Mouse (Mus musculus) hindbrain, embryonic 13.5 days (tissue): ENCODE measurements around the gene Shroom1. TPM values are rescaled to one million over a fixed set of nuclear protein-coding genes. Genes with fewer than 3 reads are reported as not detected.
A peak's percentile ranks its signal among the peaks of the same experiment; 100 is the strongest.

Experiments
- ATAC-seq: fragments of 200-750 bp; cut with Nextera tagmentation; 2 replicates; pipeline ENCODE4 v1.8.0; 2017; ENCODE audit warnings: moderate TSS enrichment; ENCODE audit not compliant: low FRiP score
- H3K27ac ChIP-seq: fragments of 300-500 bp; sonication (generic); 2 replicates; pipeline ENCODE4 v1.5.1; 2015; ENCODE audit warnings: inconsistent platforms, mild to moderate bottlenecking, moderate library complexity
- H3K27me3 ChIP-seq: fragments of 300-500 bp; sonication (generic); 2 replicates; pipeline ENCODE4 v1.6.1; 2015; ENCODE audit warnings: mild to moderate bottlenecking, inconsistent platforms
- H3K36me3 ChIP-seq: fragments of 300-500 bp; sonication (generic); 2 replicates; pipeline ENCODE4 v1.6.1; 2015; ENCODE audit warnings: mild to moderate bottlenecking, inconsistent platforms
- H3K4me1 ChIP-seq: fragments of 300-500 bp; sonication (generic); replicated peaks from 2 replicates; pipeline ENCODE4 v1.6.1; 2015; ENCODE audit warnings: inconsistent platforms
- H3K4me2 ChIP-seq: fragments of 300-500 bp; sonication (generic); 2 replicates; pipeline ENCODE4 v1.6.1; 2015; ENCODE audit warnings: inconsistent platforms, mild to moderate bottlenecking, moderate library complexity
- H3K4me3 ChIP-seq: fragments of 300-500 bp; sonication (generic); 2 replicates; pipeline ENCODE4 v1.5.1; 2015; ENCODE audit warnings: mild to moderate bottlenecking, inconsistent platforms
- H3K9ac ChIP-seq: fragments of 300-500 bp; sonication (generic); 2 replicates; pipeline ENCODE4 v1.6.1; 2015; ENCODE audit warnings: mild to moderate bottlenecking, inconsistent platforms
- H3K9me3 ChIP-seq: fragments of 300-500 bp; sonication (generic); 2 replicates; pipeline ENCODE4 v1.6.1; 2016; ENCODE audit warnings: inconsistent platforms
- WGBS: fragments of 180-500 bp; shearing (Covaris S2); methylation state at CpG from one replicate; pipeline ENCODE4 v1.1.7; 2015; 5-methylcytosine and 5-hydroxymethylcytosine counted together
- polyA plus RNA-seq: library from polyadenylated mRNA; unstranded; fragments of >200 nt; fragmentation: Nextera tagmentation; extraction: Ambion mirVana; gene quantifications from 2 replicates; pipeline ENCODE4 v1.2.1, GENCODE M21; 2015

Gene Shroom1
- polyA plus RNA-seq, 1 experiment from 2014 or later, result 2.5 TPM

DNA sequence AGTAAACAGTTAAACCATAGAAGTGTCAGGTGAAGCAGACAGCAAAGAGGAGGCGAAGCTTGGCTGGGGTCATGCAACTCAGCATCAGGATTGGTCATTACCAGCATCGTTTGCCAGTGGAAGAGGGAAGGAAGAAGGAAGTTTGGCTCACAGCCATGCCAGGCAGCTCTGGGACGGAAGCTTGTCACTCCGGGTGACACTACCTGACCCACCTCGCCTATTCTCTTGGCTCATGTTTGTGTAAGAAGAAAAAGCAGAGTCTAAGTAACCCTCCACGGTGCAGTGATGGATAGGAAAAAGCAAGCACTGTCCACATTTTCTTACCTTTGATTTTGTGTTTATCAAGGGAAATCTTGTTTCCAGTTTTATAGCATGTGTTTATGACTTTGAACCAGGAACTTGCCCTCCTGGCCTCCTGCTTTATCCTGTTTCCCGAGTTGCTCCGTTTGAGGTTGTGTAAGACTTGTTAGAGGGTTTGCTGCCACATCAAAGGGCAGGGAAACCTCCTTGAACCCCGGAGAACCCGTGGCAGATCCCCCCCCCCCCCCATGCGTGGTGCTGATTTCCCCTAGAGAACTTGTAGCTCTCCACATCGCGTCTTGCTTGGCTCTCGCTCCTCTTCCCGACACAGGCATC is 6.8 kb upstream of the Shroom1 start:
- no peak overlapping the region for H3K4me2 ChIP-seq
- no peak overlapping the region for H3K9ac ChIP-seq
- no peaks in the 10 kb centered on the region for H3K36me3 ChIP-seq
- 67% methylated on average over 15 of the region's 15 CpGs for WGBS
- no peak for ATAC-seq
- H3K4me1 ChIP-seq, result no peaks in the 10 kb centered on the region
- H3K9me3 ChIP-seq, result no peaks in the 10 kb centered on the region
- no peak overlapping the region for H3K27ac ChIP-seq
- peaks cover 24% of the 10 kb centered on the region for H3K27me3 ChIP-seq
- H3K4me3 ChIP-seq, result no peak overlapping the region

DNA sequence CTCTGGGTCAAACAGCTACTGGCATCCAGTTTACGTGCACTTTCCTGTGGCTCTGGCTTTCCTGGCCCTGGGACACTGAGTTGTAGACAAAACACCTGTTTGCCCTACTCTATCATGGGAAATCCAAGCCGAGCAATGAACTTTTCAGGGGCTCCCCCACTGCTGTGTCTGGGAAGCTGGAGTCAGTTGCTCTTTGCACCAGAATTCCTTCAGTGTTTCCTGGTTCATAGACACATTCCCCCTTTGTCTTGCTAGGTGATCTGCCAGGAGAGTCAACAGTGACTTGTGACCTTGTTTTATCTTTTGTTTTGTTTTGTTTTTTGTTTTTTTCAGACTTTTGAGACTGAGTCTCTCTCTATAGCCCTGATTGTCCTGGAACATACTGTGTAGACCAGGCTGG is 5.6 kb upstream of the Shroom1 start:
- Histone ChIP-seq H3K9me3 (no peaks in the 10 kb centered on the region), H3K4me3 (no peak overlapping the region), H3K4me1 (peaks cover under 1% of the 10 kb centered on the region; the same call in 1 of the 2 replicates), H3K4me2 (no peak overlapping the region), H3K27ac (no peak overlapping the region), H3K27me3 (peaks cover 32% of the 10 kb centered on the region), H3K9ac (no peak overlapping the region), H3K36me3 (no peaks in the 10 kb centered on the region)
- ATAC-seq, result no peak
- WGBS, result 81% methylated on average over 2 of the region's 2 CpGs

GRCm38 (mm10) chr11:53452396-53452795 is 4.6 kb upstream of the Shroom1 start:
- no peak overlapping the region for H3K27ac ChIP-seq
- no peaks in the 10 kb centered on the region for H3K36me3 ChIP-seq
- no peak overlapping the region for H3K9ac ChIP-seq
- no peak overlapping the region for H3K4me2 ChIP-seq
- H3K27me3 ChIP-seq, result peaks cover 43% of the 10 kb centered on the region
- WGBS, result 94% methylated on average over 9 of the region's 9 CpGs
- ATAC-seq, result no peak
- peaks cover 11% of the 10 kb centered on the region for H3K4me1 ChIP-seq
- H3K9me3 ChIP-seq, result no peaks in the 10 kb centered on the region
- no peak overlapping the region for H3K4me3 ChIP-seq

GRCm38 (mm10) chr11:53453031-53453430 is 4.0 kb upstream of the Shroom1 start:
- Histone ChIP-seq H3K4me1 (peaks cover 13% of the 10 kb centered on the region), H3K9ac (no peak overlapping the region), H3K9me3 (no peaks in the 10 kb centered on the region), H3K36me3 (no peaks in the 10 kb centered on the region), H3K27me3 (peaks cover 49% of the 10 kb centered on the region), H3K4me2 (no peak overlapping the region), H3K27ac (no peak overlapping the region), H3K4me3 (no peak overlapping the region)
- ATAC-seq, result no peak
- 90% methylated on average over 5 of the region's 5 CpGs for WGBS

- H3K9ac ChIP-seq, result peak overlapping the region; percentile 66
- H3K4me2 ChIP-seq, result peak overlapping the region; percentile 69
- WGBS, result 7% methylated on average over 29 of the region's 29 CpGs
- H3K4me3 ChIP-seq, result peak overlapping the region; percentile 44
- no peaks in the 10 kb centered on the region for H3K9me3 ChIP-seq
- 0 out of 2 replicates have a peak, but pooled peaks have one; percentile 24 for ATAC-seq
- peaks cover 84% of the 10 kb centered on the region for H3K27me3 ChIP-seq
- H3K27ac ChIP-seq, result no peak overlapping the region
- H3K36me3 ChIP-seq, result no peaks in the 10 kb centered on the region
- H3K4me1 ChIP-seq, result peaks cover 13% of the 10 kb centered on the region
Measured at GRCm38 (mm10) chr11:53457372-53457954, 458 bp downstream of the Shroom1 start.

GRCm38 (mm10) chr11:53458996-53459395 is 2.0 kb downstream of the Shroom1 start:
- H3K27me3 ChIP-seq, result peaks cover 97% of the 10 kb centered on the region
- H3K36me3 ChIP-seq, result no peaks in the 10 kb centered on the region
- WGBS, result 72% methylated on average over 3 of the region's 3 CpGs
- H3K4me1 ChIP-seq, result peaks cover 24% of the 10 kb centered on the region
- no peak overlapping the region for H3K4me2 ChIP-seq
- H3K9me3 ChIP-seq, result no peaks in the 10 kb centered on the region
- no peak overlapping the region for H3K4me3 ChIP-seq
- no peak overlapping the region for H3K27ac ChIP-seq
- ATAC-seq, result no peak
- H3K9ac ChIP-seq, result no peak overlapping the region

DNA sequence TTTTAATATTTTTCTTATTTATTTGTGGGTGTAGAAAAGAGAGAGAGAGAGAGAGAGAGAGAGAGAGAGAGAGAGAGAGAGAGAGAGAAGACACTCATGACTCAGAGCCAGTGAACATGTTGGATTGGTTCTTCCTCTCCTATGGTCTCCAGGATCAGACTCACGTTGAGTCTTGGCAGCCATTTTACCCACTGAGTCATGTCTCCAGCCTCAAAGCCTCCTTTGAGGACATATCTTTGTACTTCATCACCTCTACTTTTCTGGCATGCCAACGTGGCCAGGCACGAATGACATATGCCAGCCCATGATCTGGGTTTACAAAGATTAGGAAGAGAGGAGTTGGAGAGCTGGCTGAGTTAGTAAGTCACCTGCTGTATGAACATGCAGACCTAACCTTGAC is 3.2 kb downstream of the Shroom1 start:
- Histone ChIP-seq H3K9ac (no peak overlapping the region), H3K9me3 (no peaks in the 10 kb centered on the region), H3K4me3 (no peak overlapping the region), H3K4me2 (no peak overlapping the region), H3K4me1 (peaks cover 25% of the 10 kb centered on the region), H3K27ac (no peak overlapping the region), H3K36me3 (no peaks in the 10 kb centered on the region), H3K27me3 (peaks cover 99% of the 10 kb centered on the region)
- ATAC-seq, result no peak
- 87% methylated on average over 3 of the region's 3 CpGs for WGBS

DNA sequence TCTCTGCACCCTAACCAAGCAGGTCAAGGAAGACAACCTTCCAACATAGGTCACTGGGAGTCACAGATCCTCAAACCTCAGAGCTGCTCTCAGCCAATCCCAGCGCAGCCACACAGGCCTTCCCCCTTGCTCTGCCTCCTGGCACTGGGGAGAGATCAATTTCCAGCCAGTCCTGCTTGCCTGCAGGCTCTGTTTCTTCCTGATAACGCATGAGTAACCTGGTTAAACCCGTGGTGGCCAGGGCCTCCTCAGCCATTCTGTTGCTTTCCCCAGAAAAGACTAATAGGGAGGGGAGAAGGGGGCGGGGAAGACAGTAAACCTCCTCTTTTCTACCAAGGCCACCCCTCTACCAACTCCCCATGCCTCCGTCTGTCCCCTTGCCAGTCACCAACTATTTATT is 4.7 kb downstream of the Shroom1 start:
- 21% methylated on average over 5 of the region's 5 CpGs for WGBS
- H3K9me3 ChIP-seq, result no peaks in the 10 kb centered on the region
- no peak overlapping the region for H3K4me2 ChIP-seq
- no peak overlapping the region for H3K4me3 ChIP-seq
- H3K27ac ChIP-seq, result no peak overlapping the region
- H3K4me1 ChIP-seq, result peaks cover 30% of the 10 kb centered on the region
- ATAC-seq, result no peak
- no peaks in the 10 kb centered on the region for H3K36me3 ChIP-seq
- peaks cover 99% of the 10 kb centered on the region for H3K27me3 ChIP-seq
- H3K9ac ChIP-seq, result 0 out of 2 replicates have a peak overlapping the region, but pooled peaks have one; percentile 19

GRCm38 (mm10) chr11:53463551-53464424 is 6.8 kb downstream of the Shroom1 start:
- no peak for ATAC-seq
- Histone ChIP-seq H3K27me3 (peaks cover 98% of the 10 kb centered on the region), H3K4me3 (peak overlapping the region; percentile 46), H3K27ac (no peak overlapping the region), H3K9ac (peak overlapping the region; percentile 67), H3K4me2 (peak overlapping the region; percentile 80), H3K36me3 (no peaks in the 10 kb centered on the region), H3K4me1 (peaks cover 25% of the 10 kb centered on the region), H3K9me3 (no peaks in the 10 kb centered on the region)
- 8% methylated on average over 53 of the region's 55 CpGs for WGBS

DNA sequence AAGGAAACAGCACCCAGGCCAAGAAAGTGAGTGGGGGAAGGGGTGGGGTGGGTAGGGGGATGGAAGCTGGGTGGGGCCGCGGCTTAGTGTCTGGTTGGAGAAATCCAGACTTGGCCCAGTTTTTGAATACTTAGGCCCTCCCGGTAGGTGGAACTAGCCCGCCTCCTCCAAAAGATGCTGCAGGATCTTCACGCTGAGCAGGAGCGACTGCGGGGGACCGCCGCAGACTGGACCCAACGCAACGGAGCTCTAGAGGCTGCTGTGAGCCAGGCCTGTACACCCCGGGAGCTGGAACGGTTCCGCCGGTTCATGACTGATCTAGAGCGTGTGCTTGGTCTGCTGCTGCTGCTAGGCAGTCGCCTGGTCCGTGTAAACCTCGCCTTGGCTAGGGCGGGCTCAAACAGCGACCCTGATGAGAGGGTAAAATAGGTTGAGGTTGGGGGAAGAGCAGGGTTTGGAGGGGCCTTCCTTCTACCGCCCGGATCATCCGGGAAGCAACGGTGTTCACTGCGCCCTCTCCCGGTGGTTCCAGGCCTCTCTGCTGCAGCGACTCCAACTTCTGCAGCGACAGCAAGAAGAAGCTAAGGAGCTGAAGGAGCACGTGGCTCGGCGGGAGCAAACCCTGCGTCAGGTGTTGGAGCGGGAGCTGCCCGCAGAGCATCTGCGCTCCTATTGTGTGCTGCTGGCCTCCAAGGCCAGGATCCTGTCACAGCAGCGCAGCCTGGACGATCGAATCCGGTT is 9.4 kb downstream of the Shroom1 start:
- peaks cover 42% of the 10 kb centered on the region for H3K4me1 ChIP-seq
- H3K27ac ChIP-seq, result no peak overlapping the region
- 7% methylated on average over 39 of the region's 40 CpGs for WGBS
- H3K36me3 ChIP-seq, result no peaks in the 10 kb centered on the region
- H3K4me2 ChIP-seq, result peak overlapping the region; percentile 53
- H3K27me3 ChIP-seq, result peaks cover 90% of the 10 kb centered on the region
- ATAC-seq, result no peak
- H3K4me3 ChIP-seq, result peak overlapping the region; percentile 31
- H3K9me3 ChIP-seq, result no peaks in the 10 kb centered on the region
- peak overlapping the region; percentile 58; the same call in 1 of the 2 replicates for H3K9ac ChIP-seq

DNA sequence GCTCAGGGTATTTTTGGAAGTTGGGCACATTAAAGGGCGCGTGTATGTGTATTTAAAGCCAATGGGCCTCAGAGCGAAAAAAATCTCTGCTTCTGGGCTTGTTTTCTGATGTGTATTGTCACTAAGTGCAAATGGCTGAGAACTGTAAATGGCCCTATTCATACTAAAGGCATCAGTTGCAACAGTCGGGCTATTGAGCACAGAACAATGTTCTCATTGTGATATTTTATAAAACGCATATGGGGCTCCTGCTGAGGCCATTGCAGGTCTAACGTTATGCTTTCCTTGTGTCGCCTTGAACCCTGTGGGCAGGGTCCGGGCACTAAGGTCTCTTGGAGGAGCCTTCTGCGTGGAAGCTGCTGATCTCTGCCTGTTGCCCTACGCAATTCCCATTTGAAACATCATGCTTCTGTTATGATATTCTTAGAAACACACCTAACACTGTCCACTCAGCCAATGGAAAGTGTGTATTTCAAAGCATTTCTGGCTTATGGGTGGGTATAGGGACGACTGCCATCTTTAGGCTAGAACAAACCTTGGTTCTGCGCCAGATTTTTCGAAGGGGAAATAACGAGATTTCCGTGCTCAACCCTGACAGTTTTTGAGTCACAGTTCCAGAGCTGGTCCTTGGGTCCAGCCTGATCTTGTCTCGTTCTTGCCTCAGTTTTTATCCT is 12.4 kb downstream of the Shroom1 start:
- no peak overlapping the region for H3K27ac ChIP-seq
- WGBS, result 31% methylated on average over 16 of the region's 16 CpGs
- no peak overlapping the region for H3K9ac ChIP-seq
- H3K4me3 ChIP-seq, result no peak overlapping the region
- peaks cover 29% of the 10 kb centered on the region for H3K4me1 ChIP-seq
- H3K9me3 ChIP-seq, result no peaks in the 10 kb centered on the region
- peaks cover 87% of the 10 kb centered on the region for H3K27me3 ChIP-seq
- H3K36me3 ChIP-seq, result no peaks in the 10 kb centered on the region
- no peak for ATAC-seq
- peak overlapping the region; percentile 52 for H3K4me2 ChIP-seq
